Mouse (Mus musculus): ENCODE data around the gene Gm4924.

The Gm4924 gene

GRCm38 (mm10) chr10:82354083-82355010 lies at the start of gene Gm4924:
Gm4924 (plus strand) TSS chr10:82354255.
- WGBS, result 2% methylated on average over 34 of the region's 34 CpGs

- WGBS, result 97% methylated on average over 1 of the region's 1 CpGs
These were observed 37.6 kb upstream of the Gm4924 start, which contains the start of gene 4932415D10Rik for GRCm38 (mm10) chr10:82316482-82316881. 4932415D10Rik (minus strand) TSS chr10:82316582.

- 52% methylated on average over 3 of the region's 3 CpGs for WGBS
These were observed 33.9 kb upstream of the Gm4924 start for GRCm38 (mm10) chr10:82320134-82320533.

DNA sequence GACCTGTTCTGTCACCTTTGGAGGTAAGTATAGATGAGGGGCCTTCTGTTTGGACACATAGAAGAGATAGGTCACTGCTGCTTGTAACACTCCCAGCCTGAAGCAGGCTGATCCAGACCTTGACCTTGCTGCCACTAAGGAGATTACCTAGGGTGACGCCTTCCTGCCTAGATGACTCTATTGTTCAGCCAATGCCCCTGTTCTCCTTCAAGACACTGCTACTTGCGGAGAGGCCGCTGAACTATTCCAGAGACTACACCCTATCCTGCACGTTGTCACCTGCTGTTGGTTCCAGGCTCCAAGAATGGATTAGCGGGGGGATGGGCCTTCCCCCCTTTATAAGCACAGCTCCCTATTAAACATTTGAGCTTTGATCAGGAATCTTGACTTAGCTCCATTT lies 24.2 kb upstream of the Gm4924 start:
- 84% methylated on average over 5 of the region's 5 CpGs for WGBS

GRCm38 (mm10) chr10:82355401-82355800 lies 1.3 kb downstream of the Gm4924 start:
- 99% methylated on average over 4 of the region's 4 CpGs for WGBS

DNA sequence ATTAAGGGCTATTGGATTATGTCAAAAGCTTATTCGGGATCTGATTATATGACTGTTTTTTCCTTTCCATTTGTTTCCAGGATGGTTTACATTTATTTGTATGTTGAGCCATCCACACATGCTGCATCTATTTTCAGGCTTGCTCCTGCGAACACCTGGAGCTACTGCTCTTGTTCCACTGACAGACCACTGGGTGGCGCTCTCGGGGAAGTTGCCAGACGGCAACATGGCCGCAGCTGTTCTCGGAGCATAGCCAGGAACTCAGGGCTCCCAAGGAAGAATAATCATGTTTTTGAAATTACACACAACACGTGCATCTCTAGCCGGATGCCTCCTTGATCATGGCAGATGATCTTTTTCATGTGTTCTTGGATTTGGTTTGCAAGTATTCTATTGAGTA lies 7.9 kb downstream of the Gm4924 start:
- WGBS, result 88% methylated on average over 9 of the region's 9 CpGs

GRCm38 (mm10) chr10:82382992-82383391 lies 28.9 kb downstream of the Gm4924 start:
- 100% methylated on average over 1 of the region's 1 CpGs for WGBS

DNA sequence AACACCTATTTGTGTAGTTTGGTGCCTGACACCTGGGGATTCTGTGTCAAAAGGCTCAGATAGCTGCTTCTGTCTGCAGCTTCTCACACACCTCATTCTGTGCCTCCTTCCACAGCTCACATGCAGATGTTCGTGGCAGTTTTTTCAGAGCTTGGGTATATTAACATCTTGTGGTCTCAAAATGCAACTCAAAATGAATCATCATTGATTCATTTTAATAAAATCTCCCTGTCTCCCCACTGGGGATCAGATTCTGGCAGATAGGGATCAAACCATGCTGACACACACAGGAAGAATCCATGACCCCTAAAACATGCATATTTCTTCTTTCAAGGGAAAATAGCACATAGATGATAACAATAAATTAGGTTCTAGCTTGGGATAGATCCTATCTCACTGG lies 55.5 kb downstream of the Gm4924 start:
- WGBS, result 82% methylated on average over 1 of the region's 1 CpGs

Measured in cerebral cortex, adult 2 months (tissue).